Mouse (Mus musculus) forebrain, embryonic 15.5 days (tissue): ENCODE data around the gene Lypd6. TPM values are rescaled to one million over a fixed set of nuclear protein-coding genes. Genes with fewer than 3 reads are reported as not detected.

ENCODE experiments used
- ATAC-seq: fragments of 200-750 bp; cut with Nextera tagmentation; replicated peaks from 2 replicates; pipeline ENCODE4 v1.8.0; 2017; ENCODE audit warnings: mild to moderate bottlenecking, moderate TSS enrichment, moderate library complexity
- H3K27ac ChIP-seq: fragments of 300-500 bp; sonication (generic); replicated peaks from 2 replicates; pipeline ENCODE4 v1.5.1; 2015; ENCODE audit warnings: mild to moderate bottlenecking, inconsistent platforms
- H3K27me3 ChIP-seq: fragments of 300-500 bp; sonication (generic); 2 replicates; pipeline ENCODE4 v1.6.1; 2015; ENCODE audit warnings: inconsistent platforms
- H3K36me3 ChIP-seq: fragments of 300-500 bp; sonication (generic); 2 replicates; pipeline ENCODE4 v1.6.1; 2015; ENCODE audit warnings: mild to moderate bottlenecking, inconsistent platforms
- H3K4me1 ChIP-seq: fragments of 300-500 bp; sonication (generic); 2 replicates; pipeline ENCODE4 v1.6.1; 2015; ENCODE audit warnings: inconsistent platforms
- H3K4me2 ChIP-seq: fragments of 300-500 bp; sonication (generic); replicated peaks from 2 replicates; pipeline ENCODE4 v1.6.1; 2015; ENCODE audit warnings: mild to moderate bottlenecking, inconsistent platforms
- H3K4me3 ChIP-seq: fragments of 300-500 bp; sonication (generic); 2 replicates; pipeline ENCODE4 v1.5.1; 2015; ENCODE audit warnings: mild to moderate bottlenecking, inconsistent platforms
- H3K9ac ChIP-seq: fragments of 300-500 bp; sonication (generic); replicated peaks from 2 replicates; pipeline ENCODE4 v1.6.1; 2015; ENCODE audit warnings: mild to moderate bottlenecking, inconsistent platforms
- H3K9me3 ChIP-seq: fragments of 300-500 bp; sonication (generic); 2 replicates; pipeline ENCODE4 v1.6.1; 2016; ENCODE audit warnings: inconsistent platforms
- WGBS: fragments of 180-500 bp; shearing (Covaris S2); methylation state at CpG from one replicate; pipeline ENCODE4 v1.1.7; 2015; ENCODE audit warnings: mixed read lengths; 5-methylcytosine and 5-hydroxymethylcytosine counted together
- polyA plus RNA-seq: library from polyadenylated mRNA; unstranded; fragments of >200 nt; fragmentation: Nextera tagmentation; extraction: Ambion mirVana; gene quantifications from 2 replicates; pipeline ENCODE4 v1.2.1, GENCODE M21; 2015

The Lypd6 gene
- polyA plus RNA-seq, 1 experiment from 2014 or later, result 12.7 TPM

- H3K9ac ChIP-seq, result no peak overlapping the region
- no peaks in the 10 kb centered on the region for H3K36me3 ChIP-seq
- no peaks in the 10 kb centered on the region for H3K9me3 ChIP-seq
- no peaks in the 10 kb centered on the region for H3K27me3 ChIP-seq
- no peak overlapping the region for H3K4me3 ChIP-seq
- H3K4me2 ChIP-seq, result no peak overlapping the region
- H3K4me1 ChIP-seq, result peaks cover 9% of the 10 kb centered on the region; the same call in 1 of the 2 replicates
- no peak overlapping the region for H3K27ac ChIP-seq
- 94% methylated on average over 3 of the region's 3 CpGs for WGBS
- no peak for ATAC-seq
Measured at GRCm38 (mm10) chr2:50180423-50180822, 114.2 kb downstream of the Lypd6 start.

GRCm38 (mm10) chr2:50181332-50181731 lies 115.1 kb downstream of the Lypd6 start:
- Histone ChIP-seq H3K9ac (no peak overlapping the region), H3K27ac (no peak overlapping the region), H3K4me2 (no peak overlapping the region), H3K36me3 (no peaks in the 10 kb centered on the region), H3K9me3 (no peaks in the 10 kb centered on the region), H3K27me3 (no peaks in the 10 kb centered on the region), H3K4me3 (no peak overlapping the region), H3K4me1 (peaks cover 14% of the 10 kb centered on the region)
- 76% methylated on average over 3 of the region's 3 CpGs for WGBS
- no peak for ATAC-seq

DNA sequence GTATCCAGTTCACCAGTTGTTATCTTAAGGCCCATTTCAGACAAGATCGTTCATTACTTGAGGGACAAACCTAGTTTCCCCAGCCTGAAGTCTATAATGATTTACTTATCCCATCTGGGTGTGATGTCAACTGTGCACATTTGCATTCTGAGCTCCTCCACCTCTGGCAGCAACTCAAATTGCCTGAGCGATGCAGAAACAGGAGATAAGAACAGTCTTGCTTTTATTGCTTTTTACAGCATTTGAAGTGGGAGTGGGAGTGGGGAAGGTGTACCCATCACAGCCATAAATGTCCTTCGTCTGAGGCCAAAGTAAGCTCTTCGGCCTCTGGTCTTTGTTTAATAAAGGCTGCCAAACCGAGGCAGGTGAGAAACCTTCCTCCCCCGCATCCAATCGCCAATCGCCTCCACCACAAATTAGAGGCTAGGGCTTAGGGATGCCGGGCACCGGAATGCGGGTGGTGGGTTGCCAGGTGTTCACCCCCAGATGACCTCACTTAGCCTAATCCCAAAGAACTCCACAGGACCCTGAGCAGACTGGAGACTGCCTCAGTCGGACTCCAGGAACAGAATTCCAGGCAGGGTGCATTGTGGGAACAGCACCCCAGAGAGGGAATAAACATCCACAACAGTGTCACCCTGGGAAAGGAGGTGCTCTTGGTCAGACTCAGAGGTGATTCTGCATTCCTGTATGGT lies 120.6 kb downstream of the Lypd6 start:
- Histone ChIP-seq H3K36me3 (no peaks in the 10 kb centered on the region), H3K9ac (no peak overlapping the region), H3K4me3 (no peak overlapping the region), H3K4me2 (no peak overlapping the region), H3K4me1 (peaks cover 15% of the 10 kb centered on the region), H3K27me3 (no peaks in the 10 kb centered on the region), H3K9me3 (no peaks in the 10 kb centered on the region), H3K27ac (no peak overlapping the region)
- WGBS, result 23% methylated on average over 12 of the region's 12 CpGs
- no peak for ATAC-seq

- Histone ChIP-seq H3K27ac (no peak overlapping the region), H3K4me2 (no peak overlapping the region), H3K4me3 (no peak overlapping the region), H3K9ac (no peak overlapping the region), H3K27me3 (no peaks in the 10 kb centered on the region), H3K4me1 (peaks cover 15% of the 10 kb centered on the region), H3K36me3 (no peaks in the 10 kb centered on the region), H3K9me3 (no peaks in the 10 kb centered on the region)
- no peak for ATAC-seq
- 89% methylated on average over 3 of the region's 3 CpGs for WGBS
Measured at GRCm38 (mm10) chr2:50188856-50189255, 122.6 kb downstream of the Lypd6 start.

DNA sequence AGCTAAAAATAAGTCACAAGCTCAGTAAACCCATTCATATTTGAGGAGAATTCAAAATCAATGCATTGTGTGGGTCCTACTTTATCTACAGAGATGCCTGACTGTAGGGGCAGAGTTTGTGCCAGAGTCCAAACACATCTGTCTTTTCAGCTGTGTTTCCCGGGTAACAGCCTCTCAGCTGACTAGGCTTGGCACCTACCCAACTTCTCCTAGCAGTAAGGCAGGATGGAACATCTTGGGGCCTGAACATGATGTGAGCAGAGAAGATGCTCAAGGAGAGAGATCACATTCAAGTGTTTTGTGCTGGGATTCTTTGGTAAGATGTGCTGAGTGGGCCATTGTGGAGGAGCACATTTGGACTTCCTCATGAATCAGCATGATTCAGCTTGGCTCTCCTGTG lies 130.5 kb downstream of the Lypd6 start:
- 52% methylated on average over 1 of the region's 1 CpGs for WGBS
- no peak overlapping the region for H3K4me2 ChIP-seq
- H3K4me1 ChIP-seq, result peaks cover 2% of the 10 kb centered on the region; the same call in 1 of the 2 replicates
- no peaks in the 10 kb centered on the region for H3K36me3 ChIP-seq
- no peaks in the 10 kb centered on the region for H3K9me3 ChIP-seq
- peak; percentile 51; the same call in 1 of the 2 replicates for ATAC-seq
- H3K4me3 ChIP-seq, result no peak overlapping the region
- H3K27me3 ChIP-seq, result no peaks in the 10 kb centered on the region
- H3K27ac ChIP-seq, result no peak overlapping the region
- H3K9ac ChIP-seq, result no peak overlapping the region

- Histone ChIP-seq H3K4me3 (no peak overlapping the region), H3K4me2 (no peak overlapping the region), H3K27me3 (no peaks in the 10 kb centered on the region), H3K27ac (no peak overlapping the region), H3K36me3 (no peaks in the 10 kb centered on the region), H3K9me3 (no peaks in the 10 kb centered on the region), H3K4me1 (peaks cover 2% of the 10 kb centered on the region; the same call in 1 of the 2 replicates), H3K9ac (no peak overlapping the region)
- WGBS, result 72% methylated on average over 4 of the region's 4 CpGs
- ATAC-seq, result no peak
Measured at GRCm38 (mm10) chr2:50197801-50198200, 131.6 kb downstream of the Lypd6 start.

DNA sequence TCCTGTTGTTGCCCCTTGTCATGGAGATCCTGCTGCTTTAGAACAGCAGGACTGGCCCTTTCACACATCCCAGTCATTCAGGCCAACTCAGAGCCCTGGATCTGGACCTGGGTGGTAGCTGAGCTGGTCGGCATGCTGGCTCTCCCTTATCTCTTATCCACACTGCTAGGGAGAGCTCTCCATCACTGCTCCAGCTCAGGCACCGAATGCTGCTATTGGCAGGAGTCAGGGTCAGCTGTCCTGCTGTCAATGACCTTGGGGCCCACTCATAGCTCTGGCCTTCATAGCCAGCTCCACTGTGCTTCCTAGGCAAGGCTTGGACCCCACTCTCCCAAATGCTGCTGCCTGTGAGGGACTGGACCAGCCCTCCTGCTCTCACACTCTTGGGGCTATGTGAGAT lies 134.3 kb downstream of the Lypd6 start:
- Histone ChIP-seq H3K36me3 (no peaks in the 10 kb centered on the region), H3K9ac (no peak overlapping the region), H3K27me3 (no peaks in the 10 kb centered on the region), H3K4me3 (no peak overlapping the region), H3K4me2 (no peak overlapping the region), H3K9me3 (no peaks in the 10 kb centered on the region), H3K4me1 (peaks cover 2% of the 10 kb centered on the region; the same call in 1 of the 2 replicates), H3K27ac (no peak overlapping the region)
- 82% methylated on average over 2 of the region's 2 CpGs for WGBS
- no peak for ATAC-seq

- Histone ChIP-seq H3K4me3 (no peak overlapping the region), H3K4me2 (no peak overlapping the region), H3K4me1 (no peaks in the 10 kb centered on the region), H3K36me3 (no peaks in the 10 kb centered on the region), H3K9ac (no peak overlapping the region), H3K9me3 (no peaks in the 10 kb centered on the region), H3K27me3 (no peaks in the 10 kb centered on the region), H3K27ac (no peak overlapping the region)
- 81% methylated on average over 7 of the region's 7 CpGs for WGBS
- ATAC-seq, result no peak
Measured at GRCm38 (mm10) chr2:50220574-50220973, 154.3 kb downstream of the Lypd6 start.

DNA sequence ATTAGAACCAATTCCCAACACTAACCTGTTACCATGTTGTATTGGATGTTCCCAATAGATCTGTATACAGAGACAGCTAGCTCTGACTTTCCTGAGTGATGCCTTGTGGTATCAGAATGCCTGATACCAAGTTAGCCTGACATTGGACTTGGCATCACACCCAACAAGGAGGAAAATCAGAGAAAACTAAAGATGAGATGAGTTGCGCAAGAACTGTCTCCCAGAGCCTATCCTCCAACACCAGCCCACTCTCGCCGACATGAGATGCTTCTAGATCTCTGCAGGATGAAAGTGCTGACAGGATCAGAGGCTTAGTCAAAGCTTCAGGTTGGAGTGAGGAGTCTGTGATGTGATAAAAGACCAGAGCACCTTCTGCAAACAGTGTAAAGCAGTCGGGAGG lies 158.8 kb downstream of the Lypd6 start:
- 91% methylated on average over 4 of the region's 4 CpGs for WGBS
- Histone ChIP-seq H3K9me3 (no peaks in the 10 kb centered on the region), H3K27me3 (no peaks in the 10 kb centered on the region), H3K4me3 (no peak overlapping the region), H3K27ac (no peak overlapping the region), H3K36me3 (no peaks in the 10 kb centered on the region), H3K4me2 (no peak overlapping the region), H3K4me1 (no peaks in the 10 kb centered on the region), H3K9ac (no peak overlapping the region)
- no peak for ATAC-seq

DNA sequence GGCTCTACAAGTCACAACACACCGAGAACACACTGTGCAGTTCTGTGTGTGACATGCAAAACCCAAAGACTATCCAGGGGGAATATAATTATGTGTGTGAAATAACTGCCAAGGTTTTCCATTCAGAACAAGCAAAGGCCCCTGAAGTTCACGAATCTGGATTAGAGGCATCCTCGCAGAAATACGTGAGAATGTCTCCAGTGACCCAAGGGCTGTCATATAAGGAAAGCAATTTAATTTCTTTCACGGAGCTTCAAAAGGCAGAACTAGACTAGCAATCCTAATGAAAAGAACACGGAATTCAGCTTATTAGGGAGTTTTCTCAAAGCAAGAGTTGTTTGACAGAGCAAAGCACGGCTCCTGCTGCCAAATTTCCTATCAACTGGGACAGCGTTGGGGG lies 167.3 kb downstream of the Lypd6 start:
- no peak for ATAC-seq
- no peaks in the 10 kb centered on the region for H3K36me3 ChIP-seq
- 0 out of 2 replicates have a peak, but pooled peaks cover 5% of the 10 kb centered on the region for H3K4me1 ChIP-seq
- whole genome bisulfite sequencing, result 19% methylated on average over 8 of the region's 8 CpGs
- no peaks in the 10 kb centered on the region for H3K9me3 ChIP-seq
- no peaks in the 10 kb centered on the region for H3K27me3 ChIP-seq
- H3K27ac ChIP-seq, result no peak overlapping the region
- no peak overlapping the region for H3K4me2 ChIP-seq
- H3K9ac ChIP-seq, result no peak overlapping the region
- no peak overlapping the region for H3K4me3 ChIP-seq

Other genes with a start within 250 kb of the Lypd6 start
- 155 and 164 TPM in 2 replicates for gene Mmadhc, start 230.4 kb downstream of the Lypd6 start, polyA plus RNA-seq